Comparison of ENCODE assay signal across 12 mouse cellular contexts in the genomic region with DNA sequence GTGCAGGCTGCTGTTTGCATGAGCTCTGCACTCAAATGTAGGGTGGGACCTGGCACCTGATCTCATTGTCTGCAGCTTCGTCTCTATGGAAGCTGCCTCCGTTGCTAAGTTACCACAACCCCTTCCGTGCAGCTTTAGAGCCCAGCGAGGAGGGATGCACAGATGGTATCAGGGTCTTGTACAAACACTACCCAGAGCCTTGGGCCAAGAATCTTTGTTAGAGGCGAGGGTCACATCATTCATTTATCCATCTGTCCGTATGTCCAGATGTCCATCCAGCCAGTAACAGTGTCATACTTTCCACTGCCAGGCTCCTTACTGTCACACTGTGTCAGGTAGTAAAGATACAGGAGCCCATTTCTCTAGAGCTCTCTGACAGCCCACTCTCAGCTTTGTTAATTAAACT.
DNase-seq lines count a peak whose midpoint lies in the region; ATAC-seq and TF ChIP-seq lines count a peak whose summit lies in the region.
"Had no signal": no experiment of that assay in that cellular context is flagged by ENCODE, and none has a peak within 500 bp of the region (broad histone marks: within the 10 kb centered on the region; RNA-seq: fewer than 3 reads in every experiment).

No protein-coding gene starts in this region.

- no peak for TF ChIP-seq CTCF in layer of hippocampus, adult 2 months (conservative IDR thresholded peaks at IDR 0.05)
- no peak for TF ChIP-seq CTCF in lung, postnatal 0 days (IDR thresholded peaks at IDR 0.05)

- no peak overlapping the region for H3K9ac ChIP-seq in embryonic facial prominence, embryonic 11.5 days (replicated peaks; ENCODE audit: low read length)
- 0 out of 2 replicates have a peak overlapping the region, but pooled peaks have one; percentile 7 for H3K9ac ChIP-seq in midbrain, embryonic 13.5 days (replicated peaks)
- no peak overlapping the region for H3K9ac ChIP-seq in lung, postnatal 0 days (replicated peaks; ENCODE audit: low read depth)
- H3K9ac ChIP-seq: stomach, embryonic 15.5 days had no signal

- no peak overlapping the region for H3K27ac ChIP-seq in embryonic facial prominence, embryonic 11.5 days (replicated peaks; ENCODE audit: low read depth, low read length)
- no peak overlapping the region for H3K27ac ChIP-seq in embryonic facial prominence, embryonic 10.5 days (replicated peaks)
- H3K27ac ChIP-seq in layer of hippocampus, adult 2 months, result peak overlapping the region; percentile 86
- H3K27ac ChIP-seq in midbrain, embryonic 13.5 days, result peak overlapping the region; percentile 78
- H3K27ac ChIP-seq in lung, postnatal 0 days (ENCODE audit: low read length), result no peak overlapping the region
- H3K27ac ChIP-seq: stomach, embryonic 15.5 days had no signal

- no peak for DNase-seq in embryonic facial prominence, embryonic 11.5 days (ENCODE audit: low spot score)
- no peak for DNase-seq in embryonic facial prominence, embryonic 10.5 days (ENCODE audit: low spot score)
- DNase-seq in layer of hippocampus, adult 2 months (ENCODE audit: low spot score in 2 of 2), result peak; percentile 30 to 78
- no peak for DNase-seq in urinary bladder, postnatal 10 days (ENCODE audit: low spot score)
- no peak for DNase-seq in urinary bladder, adult 18-20 months (ENCODE audit: low spot score in 2 of 2)
- DNase-seq in lung, postnatal 0 days (ENCODE audit: low spot score), result no peak
- DNase-seq in testis, postnatal 14 days (ENCODE audit: low spot score), result no peak
- DNase-seq: kidney, postnatal 36 days had no signal

- ATAC-seq in embryonic facial prominence, embryonic 11.5 days (replicated peaks; ENCODE audit: insufficient number of reproducible peaks, low FRiP score, low TSS enrichment, low read depth), result 0 out of 2 replicates have a peak, but pooled peaks have one; percentile 18
- ATAC-seq in midbrain, embryonic 13.5 days, result peak; percentile 93
- no peak for ATAC-seq in lung, postnatal 0 days

- no peak overlapping the region for H3K4me3 ChIP-seq in embryonic facial prominence, embryonic 11.5 days (ENCODE audit: low read depth, low read length)
- H3K4me3 ChIP-seq in embryonic facial prominence, embryonic 10.5 days, result no peak overlapping the region
- no peak overlapping the region for H3K4me3 ChIP-seq in layer of hippocampus, adult 2 months
- H3K4me3 ChIP-seq in midbrain, embryonic 13.5 days (replicated peaks), result no peak overlapping the region
- H3K4me3 ChIP-seq in lung, postnatal 0 days (ENCODE audit: low read depth, low read length), result no peak overlapping the region
- H3K4me3 ChIP-seq: erythroblast, embryonic 14.5 days; megakaryocyte, embryonic 14.5 days; stomach, embryonic 15.5 days had no signal

- no peak overlapping the region for H3K4me2 ChIP-seq in embryonic facial prominence, embryonic 11.5 days (ENCODE audit: low read depth, low read length)
- H3K4me2 ChIP-seq in midbrain, embryonic 13.5 days (replicated peaks), result peak overlapping the region; percentile 5
- no peak overlapping the region for H3K4me2 ChIP-seq in lung, postnatal 0 days (replicated peaks; ENCODE audit: low read depth, low read length)
- H3K4me2 ChIP-seq: stomach, embryonic 15.5 days had no signal

- TF ChIP-seq EP300 in lung, postnatal 0 days (IDR thresholded peaks at IDR 0.05), result no peak

- no peaks in the 10 kb centered on the region for H3K9me3 ChIP-seq in embryonic facial prominence, embryonic 11.5 days (replicated peaks; ENCODE audit: control insufficient read depth, low read length)
- H3K9me3 ChIP-seq in embryonic facial prominence, embryonic 10.5 days, result no peaks in the 10 kb centered on the region
- H3K9me3 ChIP-seq in midbrain, embryonic 13.5 days, result no peaks in the 10 kb centered on the region
- H3K9me3 ChIP-seq in lung, postnatal 0 days (ENCODE audit: low read length), result no peaks in the 10 kb centered on the region
- H3K9me3 ChIP-seq: stomach, embryonic 15.5 days had no signal

- WGBS in embryonic facial prominence, embryonic 11.5 days, result 38% methylated on average over 6 of the region's 6 CpGs
- WGBS in embryonic facial prominence, embryonic 10.5 days, result 37% methylated on average over 6 of the region's 6 CpGs
- 10% methylated on average over 6 of the region's 6 CpGs for WGBS in midbrain, embryonic 13.5 days
- 25% methylated on average over 6 of the region's 6 CpGs for WGBS in lung, postnatal 0 days

- H3K36me3 ChIP-seq in embryonic facial prominence, embryonic 11.5 days (replicated peaks; ENCODE audit: control insufficient read depth, insufficient read depth, low read depth, low read length), result no peaks in the 10 kb centered on the region
- no peaks in the 10 kb centered on the region for H3K36me3 ChIP-seq in embryonic facial prominence, embryonic 10.5 days (replicated peaks)
- H3K36me3 ChIP-seq in midbrain, embryonic 13.5 days, result no peaks in the 10 kb centered on the region
- no peaks in the 10 kb centered on the region for H3K36me3 ChIP-seq in lung, postnatal 0 days (ENCODE audit: insufficient read depth, low read length)
- H3K36me3 ChIP-seq: stomach, embryonic 15.5 days had no signal

- peaks cover 3% of the 10 kb centered on the region; the same call in 1 of the 2 replicates for H3K4me1 ChIP-seq in embryonic facial prominence, embryonic 11.5 days (ENCODE audit: control insufficient read depth, insufficient read depth, low read length)
- H3K4me1 ChIP-seq in embryonic facial prominence, embryonic 10.5 days, result peaks cover 18% of the 10 kb centered on the region
- peaks cover 22% of the 10 kb centered on the region for H3K4me1 ChIP-seq in midbrain, embryonic 13.5 days (replicated peaks)
- no peaks in the 10 kb centered on the region for H3K4me1 ChIP-seq in lung, postnatal 0 days (ENCODE audit: insufficient read depth, low read depth, low read length)
- H3K4me1 ChIP-seq: megakaryocyte, embryonic 14.5 days; stomach, embryonic 15.5 days had no signal

- no peaks in the 10 kb centered on the region for H3K27me3 ChIP-seq in embryonic facial prominence, embryonic 11.5 days (ENCODE audit: control insufficient read depth, insufficient read depth, low read length)
- H3K27me3 ChIP-seq in embryonic facial prominence, embryonic 10.5 days (replicated peaks; ENCODE audit: low read depth, poor library complexity, severe bottlenecking), result peaks cover 36% of the 10 kb centered on the region
- H3K27me3 ChIP-seq in midbrain, embryonic 13.5 days, result peaks cover 29% of the 10 kb centered on the region
- no peaks in the 10 kb centered on the region for H3K27me3 ChIP-seq in lung, postnatal 0 days (replicated peaks; ENCODE audit: insufficient read depth, low read length)
- H3K27me3 ChIP-seq: stomach, embryonic 15.5 days had no signal

Comparison
In these comparisons a context has a peak if more than half of its experiments do, and no peak if none do; other contexts are left out.
1. DNase-seq: peak in layer of hippocampus, adult 2 months (2 of 2); none in embryonic facial prominence, embryonic 11.5 days (single experiment), embryonic facial prominence, embryonic 10.5 days (single experiment), urinary bladder, postnatal 10 days (single experiment), urinary bladder, adult 18-20 months (0 of 2), lung, postnatal 0 days (single experiment) and testis, postnatal 14 days (single experiment).
2. H3K27ac ChIP-seq: peak in layer of hippocampus, adult 2 months (single experiment) and midbrain, embryonic 13.5 days (single experiment); none in embryonic facial prominence, embryonic 11.5 days (single experiment), embryonic facial prominence, embryonic 10.5 days (single experiment) and lung, postnatal 0 days (single experiment).